Mouse (Mus musculus) lung, postnatal 36 days (tissue): ENCODE measurements at regions not wholly inside any gene's neighbourhood (a gene's known extent, or its start where the extent isn't known, plus 50 kb on each side); places are given as distances from the start of the nearest gene placed in this dataset.

Experiments used
- DNase-seq: peaks from one replicate; pipeline ENCODE4 v3.0.0; 2022; ENCODE audit warnings: mixed read lengths

DNA sequence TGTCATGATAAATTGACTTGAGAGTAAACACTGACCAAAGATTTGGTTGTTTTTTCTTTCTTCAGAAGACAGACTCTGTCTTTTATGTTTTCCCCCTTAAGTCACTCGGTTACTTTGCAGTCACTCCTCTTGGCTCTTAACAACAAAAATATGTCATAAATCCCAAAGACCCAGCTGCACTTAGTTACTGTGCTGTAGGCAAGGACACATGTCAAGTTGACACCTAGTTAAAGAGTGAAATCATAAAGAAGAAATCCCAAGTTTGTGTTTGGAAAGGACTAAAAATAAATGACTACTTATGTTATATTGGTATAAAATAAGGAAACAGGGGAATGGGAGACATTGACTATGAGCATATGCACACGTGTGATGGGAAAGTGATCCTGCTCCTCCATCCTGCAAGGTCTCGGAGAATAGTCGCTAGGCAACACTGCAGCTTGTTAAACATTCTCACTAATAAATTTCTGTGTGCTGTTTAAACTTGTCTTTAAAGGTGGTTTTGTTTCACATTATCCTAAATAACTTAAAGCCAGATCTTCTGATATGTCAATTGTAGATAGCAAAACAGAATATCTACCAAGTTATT, 298.1 kb downstream of the Gulp1 start:
- no peak for DNase-seq

DNA sequence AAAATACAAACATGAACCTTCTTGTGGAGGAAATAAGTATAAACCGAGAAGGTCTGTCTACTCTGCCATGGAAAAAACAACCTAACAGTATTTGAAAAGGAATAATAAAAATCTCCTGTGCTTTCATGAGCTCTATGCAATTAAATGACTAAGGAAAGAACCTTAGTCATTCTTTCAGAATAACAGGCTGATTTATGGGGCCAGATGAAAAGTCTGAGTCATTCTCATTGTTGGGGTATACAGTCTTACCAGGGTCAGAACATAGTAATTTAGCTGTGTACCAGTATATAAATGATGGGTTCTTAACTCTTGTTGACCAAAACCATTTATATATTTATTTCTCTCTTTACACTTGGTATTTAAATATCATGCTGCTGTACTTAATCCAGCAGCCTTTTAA, 312.1 kb downstream of the Gulp1 start:
- DNase-seq = no peak

DNA sequence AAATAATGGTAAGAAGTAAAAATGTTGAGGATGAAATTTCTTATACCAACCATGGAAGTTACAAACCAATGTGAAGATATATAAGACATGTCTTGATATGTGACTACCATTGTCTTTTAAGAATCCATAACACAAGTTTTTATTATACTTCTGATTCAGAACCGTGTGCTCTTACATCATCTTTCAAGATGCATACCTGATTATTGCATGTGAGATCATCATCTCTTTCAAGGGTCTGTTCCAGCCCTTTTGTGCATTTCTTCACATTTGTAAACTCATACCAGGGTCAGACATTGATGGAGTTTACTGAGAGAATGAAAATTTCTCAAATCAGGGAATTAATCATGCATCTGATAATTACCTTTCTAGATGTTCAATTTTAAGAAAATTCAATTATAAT, 312.5 kb downstream of the Gulp1 start:
- no peak for DNase-seq

DNA sequence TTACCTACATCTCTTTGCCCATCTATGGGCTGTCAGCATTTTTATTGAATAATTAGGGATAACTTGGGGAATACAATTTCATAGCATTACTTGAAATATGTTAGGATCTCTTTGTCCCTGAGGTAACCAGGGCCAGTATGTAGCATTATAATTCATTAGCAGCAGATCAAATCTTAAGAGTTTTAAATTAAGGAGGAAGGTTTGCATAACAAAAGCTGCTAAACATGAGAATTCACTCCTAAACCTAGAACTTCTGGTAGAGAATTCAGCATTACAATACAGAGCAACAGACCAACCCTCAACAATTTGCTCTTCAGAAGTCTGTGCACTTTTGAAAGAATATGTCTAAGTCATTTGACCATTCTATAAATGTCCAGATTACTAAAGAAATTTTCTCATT, 340.3 kb downstream of the Gulp1 start:
- DNase-seq = no peak

DNA sequence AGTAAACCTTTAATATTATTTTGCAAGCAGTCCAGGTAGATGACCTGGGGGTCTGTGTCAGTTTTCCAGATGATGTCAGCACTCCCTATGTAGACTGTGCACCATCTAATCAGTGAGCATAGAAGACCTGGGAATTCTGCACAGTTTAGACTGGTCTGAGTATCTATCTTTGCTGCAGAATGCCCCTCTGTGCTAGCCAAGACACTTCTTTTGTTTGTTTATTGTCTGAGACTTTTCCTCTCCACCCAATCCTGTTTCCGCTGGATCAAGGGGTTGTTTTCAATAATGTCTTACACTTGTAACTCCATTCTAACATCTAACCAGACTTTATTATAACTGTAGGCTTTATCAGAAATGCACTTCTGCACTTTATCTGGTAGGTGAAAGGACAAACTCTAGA, 341.1 kb downstream of the Gulp1 start:
- peak; percentile 56 for DNase-seq
